Mouse (Mus musculus) hindbrain, postnatal 0 days (tissue): ENCODE results near the gene 4921507P07Rik. TPM values are rescaled to one million over a fixed set of nuclear protein-coding genes. Genes with fewer than 3 reads are reported as not detected.
A peak's percentile ranks its signal among the peaks of the same experiment; 100 is the strongest.

Source experiments
- ATAC-seq: fragments of 200-750 bp; cut with Nextera tagmentation; 2 replicates; pipeline ENCODE4 v1.8.0; 2017; ENCODE audit warnings: mild to moderate bottlenecking, moderate TSS enrichment, moderate library complexity
- DNase-seq: peaks from one replicate; pipeline ENCODE4 v3.0.0-alpha.2; 2015; ENCODE audit warnings: low spot score
- H3K27ac ChIP-seq: fragments of 300-500 bp; sonication (generic); 2 replicates; pipeline ENCODE4 v1.5.1; 2014; ENCODE audit warnings: mild to moderate bottlenecking
- H3K27me3 ChIP-seq: fragments of 300-500 bp; sonication (generic); 2 replicates; pipeline ENCODE4 v1.6.1; 2014; ENCODE audit warnings: low read length, mixed read lengths; ENCODE audit not compliant: insufficient read depth
- H3K36me3 ChIP-seq: fragments of 300-500 bp; sonication (generic); 2 replicates; pipeline ENCODE4 v1.6.1; 2014; ENCODE audit warnings: low read length, mixed read lengths; ENCODE audit not compliant: insufficient read depth
- H3K4me1 ChIP-seq: fragments of 300-500 bp; sonication (generic); 2 replicates; pipeline ENCODE4 v1.6.1; 2014; ENCODE audit warnings: antibody characterized with exemption, low read length, mixed read lengths; ENCODE audit not compliant: insufficient read depth
- H3K4me2 ChIP-seq: fragments of 300-500 bp; sonication (generic); 2 replicates; pipeline ENCODE4 v1.6.1; 2014; ENCODE audit warnings: low read depth, mild to moderate bottlenecking, low read length, moderate library complexity, mixed read lengths
- H3K4me3 ChIP-seq: fragments of 300-500 bp; sonication (generic); 2 replicates; pipeline ENCODE4 v1.5.1; 2014; ENCODE audit warnings: low read length
- H3K9ac ChIP-seq: fragments of 300-500 bp; sonication (generic); replicated peaks from 2 replicates; pipeline ENCODE4 v1.6.1; 2014; ENCODE audit warnings: mild to moderate bottlenecking, low read length, moderate library complexity, mixed read lengths
- H3K9me3 ChIP-seq: fragments of 300-500 bp; sonication (generic); 2 replicates; pipeline ENCODE4 v1.6.1; 2016; ENCODE audit warnings: low read length, mixed read lengths
- CTCF ChIP-seq: IDR thresholded peaks from 2 replicates; pipeline ENCODE4 v1.5.1; 2016; ENCODE audit warnings: antibody characterized with exemption, control low read depth, low read depth
- WGBS: fragments of 180-500 bp; shearing (Covaris S2); extraction: QIAGEN DNeasy Blood & Tissue Kit; methylation state at CpG from one replicate; pipeline ENCODE4 v1.1.7; 2014; 5-methylcytosine and 5-hydroxymethylcytosine counted together
- microRNA-seq, 2 experiments: library from miRNA; unstranded; fragments of <30 nt; microRNA quantifications; one replicate each; pipeline ENCODE4; 2016
- polyA plus RNA-seq: library from polyadenylated mRNA; unstranded; fragments of >200 nt; fragmentation: Nextera tagmentation; extraction: Ambion mirVana; gene quantifications from 2 replicates; pipeline ENCODE4 v1.2.1, GENCODE M21; 2015
- total RNA-seq: library from RNA; depleted of rRNA; stranded (reverse); fragments of >200 nt; gene quantifications from 2 replicates; pipeline ENCODE4 v1.2.3, GENCODE M21; 2014; rRNA removed

The 4921507P07Rik gene
- total and polyA plus RNA-seq, 2 experiments from 2014 or later: 2.6 to 3.1 TPM

GRCm38 (mm10) chr6:50531003-50531402, 65.4 kb downstream of the 4921507P07Rik start:
- H3K9me3 ChIP-seq: no peaks in the 10 kb centered on the region
- 89% methylated on average over 3 of the region's 3 CpGs for WGBS
- no peak for DNase-seq
- no peak overlapping the region for H3K4me2 ChIP-seq
- H3K27ac ChIP-seq: no peak overlapping the region
- no peak for TF ChIP-seq CTCF
- H3K9ac ChIP-seq: no peak overlapping the region
- H3K36me3 ChIP-seq: no peaks in the 10 kb centered on the region
- H3K4me3 ChIP-seq: no peak overlapping the region
- ATAC-seq: no peak
- H3K4me1 ChIP-seq: no peaks in the 10 kb centered on the region
- H3K27me3 ChIP-seq: no peaks in the 10 kb centered on the region

- DNase-seq: no peak
- no peak for TF ChIP-seq CTCF
- H3K27me3 ChIP-seq: no peaks in the 10 kb centered on the region
- no peak overlapping the region for H3K27ac ChIP-seq
- no peaks in the 10 kb centered on the region for H3K4me1 ChIP-seq
- no peak for ATAC-seq
- H3K4me2 ChIP-seq: no peak overlapping the region
- H3K9me3 ChIP-seq: no peaks in the 10 kb centered on the region
- H3K36me3 ChIP-seq: no peaks in the 10 kb centered on the region
- H3K9ac ChIP-seq: no peak overlapping the region
- WGBS: 89% methylated on average over 11 of the region's 11 CpGs
- no peak overlapping the region for H3K4me3 ChIP-seq
Observed at GRCm38 (mm10) chr6:50529194-50529593, 67.2 kb downstream of the 4921507P07Rik start.

- Histone ChIP-seq H3K27ac (no peak overlapping the region), H3K4me3 (no peak overlapping the region), H3K27me3 (no peaks in the 10 kb centered on the region), H3K4me1 (no peaks in the 10 kb centered on the region), H3K36me3 (no peaks in the 10 kb centered on the region), H3K9ac (no peak overlapping the region), H3K4me2 (no peak overlapping the region), H3K9me3 (no peaks in the 10 kb centered on the region)
- TF ChIP-seq CTCF: no peak
- ATAC-seq: no peak
- no peak for DNase-seq
- 65% methylated on average over 9 of the region's 9 CpGs for WGBS
Observed at GRCm38 (mm10) chr6:50527416-50527815, 69.0 kb downstream of the 4921507P07Rik start.

- H3K9ac ChIP-seq: no peak overlapping the region
- H3K4me3 ChIP-seq: no peak overlapping the region
- H3K9me3 ChIP-seq: no peaks in the 10 kb centered on the region
- H3K27me3 ChIP-seq: no peaks in the 10 kb centered on the region
- DNase-seq: peak; percentile 88
- TF ChIP-seq CTCF: peak; percentile 96
- ATAC-seq: peak; percentile 74; the same call in 1 of the 2 replicates
- no peak overlapping the region for H3K4me2 ChIP-seq
- H3K27ac ChIP-seq: no peak overlapping the region
- WGBS: 12% methylated on average over 7 of the region's 7 CpGs
- H3K4me1 ChIP-seq: no peaks in the 10 kb centered on the region
- H3K36me3 ChIP-seq: no peaks in the 10 kb centered on the region
Observed at GRCm38 (mm10) chr6:50526597-50527024, 69.8 kb downstream of the 4921507P07Rik start.

- Histone ChIP-seq H3K9me3 (no peaks in the 10 kb centered on the region), H3K27ac (no peak overlapping the region), H3K4me1 (no peaks in the 10 kb centered on the region), H3K9ac (no peak overlapping the region), H3K27me3 (no peaks in the 10 kb centered on the region), H3K4me3 (no peak overlapping the region), H3K4me2 (no peak overlapping the region), H3K36me3 (no peaks in the 10 kb centered on the region)
- DNase-seq: no peak
- no peak for ATAC-seq
- WGBS: 73% methylated on average over 8 of the region's 8 CpGs
- TF ChIP-seq CTCF: no peak
Observed at GRCm38 (mm10) chr6:50525846-50526245, 70.6 kb downstream of the 4921507P07Rik start.

- Histone ChIP-seq H3K36me3 (no peaks in the 10 kb centered on the region), H3K4me3 (no peak overlapping the region), H3K9ac (no peak overlapping the region), H3K27ac (no peak overlapping the region), H3K4me2 (no peak overlapping the region), H3K4me1 (no peaks in the 10 kb centered on the region), H3K27me3 (no peaks in the 10 kb centered on the region), H3K9me3 (no peaks in the 10 kb centered on the region)
- ATAC-seq (no peak), DNase-seq (no peak)
- WGBS: 86% methylated on average over 10 of the region's 10 CpGs
- no peak for TF ChIP-seq CTCF
Observed at GRCm38 (mm10) chr6:50524261-50524896, 72.1 kb downstream of the 4921507P07Rik start.

Small RNAs within 50 kb of the gene (microRNA-seq; reads per million reads assigned to microRNA genes)
- gene Mir6371: 0 reads per million in 2 experiments

Other genes with a start within 250 kb of the 4921507P07Rik start
- gene Osbpl3, start 140.4 kb downstream of the 4921507P07Rik start, total RNA-seq: 5.6 and 6.5 TPM in 2 replicates
- gene Osbpl3, start 140.4 kb downstream of the 4921507P07Rik start, polyA plus RNA-seq: 3.6 and 3.7 TPM in 2 replicates
- 24.5 and 25.6 TPM in 2 replicates for gene Cycs, start 30.1 kb downstream of the 4921507P07Rik start, total RNA-seq
- gene Cycs, start 30.1 kb downstream of the 4921507P07Rik start, polyA plus RNA-seq: 94.0 TPM in 2 replicates
- not detected in 2 replicates for gene Npvf, start 57.8 kb upstream of the 4921507P07Rik start, total RNA-seq
- gene Npvf, start 57.8 kb upstream of the 4921507P07Rik start, polyA plus RNA-seq: 0.23 TPM in 1 of 2 replicates, not detected in the other